Mouse (Mus musculus) kidney, postnatal 4 days (tissue): ENCODE results near the gene Ggnbp2.

Experiments used
- DNase-seq, 2 experiments: peaks; one replicate each; pipeline ENCODE4 v3.0.0; 2021; ENCODE audit warnings: mixed read lengths in 2 of 2

The Ggnbp2 gene

DNA sequence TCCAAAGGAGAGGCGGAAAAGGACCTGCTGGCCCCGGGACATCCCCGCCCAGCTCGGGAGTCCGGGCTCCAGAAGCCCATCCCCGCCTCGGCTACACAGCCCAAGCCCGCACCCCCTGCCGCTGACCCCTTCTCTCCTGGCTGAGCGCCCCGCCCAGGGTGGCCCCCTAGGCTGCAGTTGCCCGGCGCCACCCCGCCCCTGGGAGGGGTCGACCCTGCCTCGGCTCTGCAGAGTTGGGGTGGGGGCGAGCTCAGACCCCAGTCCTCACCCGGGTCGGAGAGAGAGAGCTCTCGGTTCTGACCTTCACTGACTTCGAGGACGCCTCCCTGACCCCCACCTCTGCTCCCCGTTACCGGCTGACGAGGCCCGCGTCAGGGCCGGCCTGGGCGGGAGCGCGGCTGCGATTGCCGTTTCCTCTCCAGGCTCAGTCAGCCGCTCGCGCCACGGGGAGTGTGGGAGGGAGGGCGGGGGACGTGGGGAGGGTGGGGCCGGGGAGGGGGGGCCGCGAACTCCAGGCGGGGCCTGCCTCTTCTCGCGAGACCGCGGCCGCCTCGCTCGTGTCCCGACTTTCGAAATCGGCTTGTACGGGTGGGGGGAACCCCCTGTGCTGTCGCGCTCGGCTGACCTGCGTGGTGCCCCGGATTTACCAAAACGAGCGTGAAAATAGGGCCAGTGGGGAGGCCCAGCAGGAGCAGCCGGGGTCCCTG is at the start of gene Ggnbp2:
Gene Ggnbp2 (minus strand): TSS at position 481 of the 707 bp plus-strand sequence.
- peak; percentile 93 to 96 for DNase-seq

DNA sequence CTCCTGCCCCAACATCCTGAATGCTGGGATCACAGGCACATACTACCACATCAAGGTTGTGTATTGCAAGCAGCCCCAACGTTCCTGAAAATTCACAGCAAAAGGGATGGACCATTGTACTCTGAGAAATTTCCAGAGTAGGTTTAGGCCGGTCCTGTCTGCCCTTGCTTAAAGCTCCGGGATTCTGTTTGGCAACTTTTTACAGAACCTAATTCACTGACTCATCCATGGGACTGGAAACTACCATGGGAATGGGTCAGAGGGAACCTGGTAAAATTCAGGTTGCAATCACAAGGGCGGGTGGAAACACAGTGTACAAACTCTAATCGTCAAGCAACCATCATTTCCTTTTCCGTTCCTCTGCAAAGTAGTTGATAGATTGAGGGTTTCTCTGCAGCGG is 49.3 kb upstream of the Ggnbp2 start:
- no peak for DNase-seq

DNA sequence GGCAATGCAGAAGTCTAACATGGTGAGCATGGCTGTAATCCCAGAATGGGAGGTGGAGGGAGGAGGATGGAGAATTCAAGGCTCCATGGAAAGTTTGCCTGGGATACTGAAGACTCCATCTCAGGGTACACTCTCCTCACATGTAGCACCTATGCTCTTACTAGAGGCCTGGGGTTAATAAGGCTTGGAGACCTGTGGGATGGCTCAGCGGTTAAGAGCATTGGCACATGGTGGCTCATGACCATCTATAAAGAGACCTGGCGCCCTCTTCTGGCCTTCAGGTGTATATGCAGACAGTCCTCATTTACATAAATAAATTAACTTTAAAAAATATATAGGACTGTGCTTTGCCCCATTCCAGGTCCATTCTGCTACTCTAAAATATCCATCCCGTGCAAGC is 48.7 kb upstream of the Ggnbp2 start:
- DNase-seq: peak; percentile 46 to 60

DNA sequence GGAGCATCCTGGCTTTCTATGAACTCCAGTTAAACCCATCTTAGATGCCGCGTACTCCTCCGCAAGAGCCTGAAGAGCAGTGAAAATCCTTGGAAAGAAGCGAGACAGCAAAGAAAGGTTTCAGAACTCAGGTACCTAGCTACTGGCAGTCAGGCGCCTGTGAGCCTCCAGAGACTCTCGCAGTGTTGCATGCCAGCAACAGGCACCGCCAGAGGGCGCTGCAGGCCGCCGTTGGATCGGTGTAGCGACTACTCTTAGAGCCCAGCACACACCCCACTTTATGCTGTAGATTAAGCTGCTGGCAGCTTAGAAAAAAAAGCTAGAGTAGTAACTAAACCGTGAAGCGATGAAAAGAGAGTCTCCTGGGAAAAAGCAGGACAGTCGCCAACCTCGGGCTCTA is 47.8 kb upstream of the Ggnbp2 start:
- DNase-seq: peak; percentile 95

DNA sequence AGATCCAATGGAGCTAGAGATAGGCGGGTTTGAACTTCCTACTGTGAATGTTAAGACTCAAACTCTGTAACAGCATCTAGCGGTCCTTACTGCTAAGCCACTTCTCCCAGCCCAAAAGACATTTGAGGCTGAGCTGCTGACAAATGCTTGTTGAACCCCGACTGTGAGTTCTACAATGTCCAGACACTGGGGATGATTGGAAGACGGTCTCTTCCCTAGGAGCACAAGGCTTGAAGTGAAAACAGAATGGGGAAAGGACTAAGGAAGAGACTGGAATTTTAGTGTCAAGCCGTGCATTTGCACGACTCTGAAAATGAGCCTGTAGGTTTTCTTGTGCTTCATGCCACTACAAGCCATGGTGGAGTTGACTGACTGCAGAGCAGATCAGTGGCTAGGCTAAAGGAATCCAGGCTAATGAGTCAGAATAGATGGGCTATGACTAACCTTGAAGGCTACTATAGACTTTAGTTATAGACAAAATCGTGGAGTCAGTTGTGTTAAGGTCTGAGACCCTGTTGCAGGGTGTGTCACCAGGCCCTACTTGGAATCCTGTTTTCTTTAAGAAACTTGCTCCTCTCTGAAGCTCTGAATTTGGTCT is 46.2 kb upstream of the Ggnbp2 start:
- DNase-seq: no peak

DNA sequence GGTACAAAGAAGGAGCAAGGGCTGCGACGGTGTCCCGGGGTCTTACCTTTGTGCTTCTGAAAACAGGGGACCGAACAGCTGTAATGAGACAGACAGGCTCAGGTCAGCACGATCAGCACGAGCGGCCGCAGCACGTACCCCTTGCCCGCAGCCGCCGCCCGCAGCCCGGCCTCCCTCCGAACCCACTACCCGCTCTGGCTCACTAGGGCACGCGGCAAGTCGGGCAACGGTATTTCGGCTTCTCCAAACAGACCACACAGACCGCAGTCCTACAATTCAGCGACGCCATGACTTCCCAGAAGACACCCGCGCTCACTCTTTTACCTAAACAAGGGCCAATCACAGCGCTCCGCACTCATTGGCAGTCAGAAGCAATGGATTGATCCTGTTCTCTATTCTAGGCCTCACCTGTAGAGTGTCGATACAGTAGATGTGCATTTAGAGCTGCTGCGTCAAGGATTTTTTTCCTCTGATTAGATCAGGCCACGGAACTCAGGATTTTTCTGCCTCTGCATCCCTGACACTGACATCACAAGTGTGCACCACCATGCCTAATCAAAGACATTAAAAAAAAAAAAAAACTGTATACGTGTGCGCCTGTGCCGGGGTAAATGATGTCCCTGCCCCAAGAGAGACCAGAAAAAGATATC is 45.6 kb upstream of the Ggnbp2 start, which contains the start of gene Znhit3:
Gene Znhit3 (minus strand): TSS at position 314 of the 650 bp plus-strand sequence.
- DNase-seq: peak; percentile 83 to 89

DNA sequence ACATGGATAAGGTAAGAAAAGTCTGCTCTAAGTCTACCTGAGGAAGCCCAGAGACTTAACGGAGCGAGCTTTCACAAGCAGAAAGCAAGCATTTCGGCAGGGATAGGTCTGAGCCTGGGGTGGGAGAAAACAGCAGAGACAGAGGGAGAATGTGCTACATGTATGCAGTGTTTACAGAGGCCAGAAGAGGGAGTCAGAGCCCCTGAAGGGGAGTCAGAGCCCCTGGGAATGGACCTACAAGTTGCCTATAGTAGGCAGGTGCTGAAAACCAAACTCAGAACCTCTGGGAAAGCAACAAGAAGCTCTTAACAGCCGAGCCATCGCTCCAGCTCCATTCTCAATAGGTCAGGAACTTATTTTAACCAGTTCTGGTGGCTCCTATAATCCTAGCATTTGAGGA is 44.1 kb upstream of the Ggnbp2 start:
- no peak for DNase-seq

DNA sequence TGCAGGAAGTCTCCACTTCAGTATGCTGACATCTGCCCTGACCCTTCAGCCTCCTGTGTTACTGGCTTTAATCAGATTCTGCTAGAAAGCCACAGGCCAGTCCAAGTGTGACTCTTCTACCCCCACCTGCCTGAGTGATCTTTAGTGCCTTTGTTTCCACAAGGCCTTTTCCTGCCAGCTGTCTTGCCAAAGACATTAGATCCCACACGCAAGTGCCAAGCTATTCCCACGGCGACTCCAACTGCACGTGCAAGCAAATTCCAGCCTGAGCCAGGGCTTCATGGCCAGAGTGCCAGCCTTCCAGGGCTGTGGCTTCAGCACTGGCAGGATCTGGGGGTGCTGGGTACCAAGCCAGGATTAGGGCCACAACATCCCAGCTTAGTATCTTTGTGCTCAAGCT is 39.8 kb upstream of the Ggnbp2 start:
- no peak for DNase-seq

DNA sequence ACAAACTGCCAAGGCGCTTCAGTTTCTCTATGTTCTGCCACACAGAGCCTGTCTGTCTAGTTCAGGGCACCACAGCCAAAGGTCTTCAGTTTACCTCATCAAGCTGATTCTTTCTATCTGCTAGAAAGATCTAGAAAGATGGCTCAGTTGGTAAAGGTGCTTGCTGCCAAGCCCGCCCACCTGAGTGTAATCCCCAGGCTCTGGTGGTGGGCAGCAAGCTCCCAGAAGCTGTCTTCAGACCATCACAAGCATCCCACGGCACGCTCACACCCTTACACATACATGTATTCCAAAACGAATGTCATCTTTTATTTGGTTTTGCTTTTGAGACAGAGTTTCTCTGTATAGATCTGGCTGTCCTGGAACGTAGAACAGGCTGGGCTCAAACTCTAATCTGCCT is 37.9 kb upstream of the Ggnbp2 start:
- DNase-seq: no peak

DNA sequence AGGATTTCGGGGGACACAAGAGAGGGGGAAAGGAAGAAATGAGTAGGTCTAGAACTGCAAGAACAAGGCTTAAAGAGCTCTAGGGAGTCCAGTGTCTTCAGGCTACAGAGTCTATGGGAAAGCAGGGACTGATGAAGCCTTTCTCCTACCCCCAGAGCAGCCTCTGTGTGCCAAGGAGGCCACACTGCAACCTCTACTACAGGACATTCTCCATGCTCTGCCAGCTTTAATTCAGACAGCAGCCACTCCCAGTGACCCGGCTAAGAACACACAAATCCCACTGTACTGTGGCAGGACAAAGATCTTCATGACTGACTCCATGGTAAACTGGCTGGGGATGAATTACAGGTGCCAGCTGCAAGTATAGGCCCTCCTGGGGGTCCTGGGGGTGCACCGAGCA is 36.5 kb upstream of the Ggnbp2 start:
- DNase-seq: no peak

DNA sequence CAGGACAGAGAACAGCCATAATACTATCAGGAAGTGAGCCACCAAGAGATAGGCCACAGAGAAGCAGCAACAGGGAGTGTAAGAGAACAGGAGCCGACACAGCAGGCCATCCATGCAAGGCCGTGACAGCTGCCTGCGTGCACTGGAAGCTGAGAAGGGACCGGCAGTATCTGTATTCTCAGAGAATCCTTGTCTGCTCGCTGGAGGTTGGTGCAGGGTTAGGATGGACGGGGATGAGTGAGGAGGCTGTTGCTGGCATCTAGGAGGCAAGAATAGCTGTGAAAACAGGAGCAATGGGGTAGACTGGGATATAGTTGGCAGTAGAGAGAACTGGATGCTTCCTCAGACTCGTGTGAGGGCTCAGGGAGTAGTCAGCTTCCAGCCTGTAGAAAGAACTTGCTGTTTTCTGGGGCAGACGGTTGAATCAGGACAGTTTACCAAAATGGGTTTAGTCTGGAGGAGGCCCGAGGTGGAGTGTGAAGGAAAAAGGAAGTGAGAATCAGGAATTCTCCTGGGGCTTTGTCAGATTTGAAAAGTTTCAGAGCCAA is 34.1 kb upstream of the Ggnbp2 start:
- no peak for DNase-seq

DNA sequence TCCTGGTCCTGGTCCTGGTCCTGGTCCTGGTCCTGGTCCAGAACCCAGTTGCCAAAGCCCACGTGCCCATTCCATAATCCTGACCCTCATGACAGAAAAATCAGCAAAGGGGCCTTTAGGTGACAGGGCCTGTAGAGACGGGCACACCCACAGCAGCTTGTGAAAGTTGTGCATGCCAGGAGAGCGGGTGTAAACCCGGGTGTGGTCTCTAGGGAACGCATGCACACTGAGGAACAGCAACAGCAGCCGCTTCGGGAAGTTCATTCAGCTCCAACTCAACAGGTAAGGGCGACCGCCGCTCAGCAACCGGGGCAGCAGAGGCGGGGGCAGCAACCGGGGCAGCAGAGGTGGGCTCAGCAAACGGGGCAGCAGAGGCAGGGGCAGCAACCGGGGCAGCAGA is 22.5 kb upstream of the Ggnbp2 start:
- no peak for DNase-seq

DNA sequence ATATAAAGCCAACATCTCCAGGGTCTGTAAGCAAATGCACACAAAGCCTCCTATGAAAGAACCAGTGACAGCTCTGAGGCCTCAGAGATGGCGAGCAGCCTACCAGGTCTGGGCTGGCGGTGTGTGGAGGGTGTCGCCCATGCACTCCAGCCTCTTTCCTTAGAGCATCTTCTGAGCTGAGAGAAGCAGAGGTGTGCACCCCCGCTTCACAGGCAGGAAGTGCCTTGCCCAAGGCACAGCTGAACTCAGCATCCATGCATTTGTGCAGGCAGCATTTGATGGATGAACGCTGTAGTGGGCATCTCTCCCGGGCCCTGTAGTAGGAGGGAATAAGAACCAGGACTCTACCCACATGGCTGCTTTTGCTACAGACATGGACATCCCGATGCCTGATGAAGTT is 21.1 kb upstream of the Ggnbp2 start:
- DNase-seq: no peak

DNA sequence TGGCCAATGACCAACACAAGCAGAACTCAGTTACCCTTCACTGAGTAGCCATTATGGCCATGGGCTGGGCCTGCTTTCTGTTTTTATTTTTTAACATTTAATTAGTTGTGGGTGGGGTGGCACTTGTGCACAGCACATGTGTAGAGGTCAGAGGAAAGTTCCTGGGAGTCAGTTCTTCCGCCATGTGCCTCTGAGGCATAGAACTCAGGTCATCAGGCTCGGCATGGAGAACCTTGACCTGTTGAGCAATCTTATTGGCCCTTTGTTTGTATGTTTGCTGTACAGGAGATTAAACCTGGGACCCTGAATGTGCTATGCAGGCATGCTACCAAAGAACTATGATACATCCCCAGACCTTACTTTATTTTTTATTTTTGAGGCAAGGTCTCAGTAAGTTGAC is 18.9 kb upstream of the Ggnbp2 start:
- DNase-seq: no peak

DNA sequence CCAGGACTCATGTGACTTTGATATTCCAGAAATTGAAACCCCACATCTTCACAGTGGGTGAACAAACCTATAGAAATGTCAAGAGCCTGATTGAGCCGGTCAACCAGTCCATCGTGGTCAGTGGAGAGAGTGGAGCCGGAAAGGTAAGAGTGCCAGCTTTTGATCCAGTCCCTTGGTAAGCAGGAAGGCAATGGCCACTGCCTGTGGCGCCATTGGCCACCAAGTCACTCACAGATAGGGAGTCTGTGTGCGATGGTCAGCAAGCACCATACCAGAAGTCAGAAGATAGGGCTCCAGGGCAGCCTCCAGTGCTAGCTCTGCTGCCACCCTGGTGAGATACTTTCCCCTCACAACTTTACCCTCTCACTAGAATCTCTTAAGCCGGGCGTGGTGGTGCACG is 17.4 kb upstream of the Ggnbp2 start:
- no peak for DNase-seq

DNA sequence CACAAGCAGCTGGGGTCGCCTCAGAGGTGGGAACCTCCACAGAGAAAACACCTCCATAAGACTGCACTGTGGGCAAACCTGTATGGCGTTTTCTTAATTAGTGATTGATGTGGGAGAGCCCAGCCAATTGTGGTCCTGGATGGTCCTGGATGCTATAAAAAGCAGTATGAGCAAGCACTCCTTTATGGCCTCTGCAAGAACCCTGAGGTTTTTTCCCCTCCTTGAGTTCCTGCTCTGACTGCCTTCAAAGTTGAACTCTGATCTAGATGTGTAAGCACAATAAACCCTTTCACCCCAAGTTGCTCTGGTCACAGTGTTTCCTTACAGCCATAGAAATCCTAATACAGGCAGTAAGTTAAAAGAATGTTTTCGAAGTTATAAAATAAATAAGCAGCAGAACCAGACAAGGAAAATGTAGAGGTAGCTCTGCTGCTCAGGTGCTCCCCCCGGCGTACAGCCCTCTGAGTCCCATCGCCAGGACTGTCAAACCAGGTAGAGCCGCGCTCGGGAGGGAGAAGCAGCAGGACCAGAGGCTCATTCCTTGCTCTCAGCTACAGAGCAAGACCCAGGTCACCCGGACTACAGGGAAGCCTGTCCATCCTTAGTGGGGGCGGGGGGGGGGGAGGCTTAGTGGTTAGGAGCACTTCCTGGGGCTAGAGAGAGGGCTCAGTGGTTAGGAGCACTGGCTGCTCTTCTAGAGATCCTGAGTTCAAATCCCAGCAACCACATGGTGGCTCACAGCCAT is 16.3 kb upstream of the Ggnbp2 start:
- no peak for DNase-seq

DNA sequence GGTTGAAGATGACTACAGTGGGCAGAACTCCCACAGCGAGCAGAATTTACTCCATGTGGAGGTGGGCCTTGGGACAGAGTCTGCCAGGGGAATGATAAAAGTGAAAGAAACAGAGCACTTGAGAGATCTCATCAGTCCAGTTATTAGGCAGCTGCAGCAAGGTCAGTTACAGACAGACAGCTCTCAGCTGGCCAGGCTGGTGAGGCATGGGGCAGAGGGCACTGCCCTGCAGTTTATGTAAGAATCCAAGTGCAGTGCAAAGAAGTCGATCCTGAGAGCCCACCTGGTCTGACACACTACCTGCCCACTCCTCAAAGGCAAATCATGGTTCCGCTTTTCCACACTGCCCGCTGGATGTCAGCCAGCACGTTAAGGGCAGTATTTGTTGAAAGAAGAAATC is 15.6 kb upstream of the Ggnbp2 start:
- peak in 1 of 2 experiments; percentile 15 for DNase-seq

DNA sequence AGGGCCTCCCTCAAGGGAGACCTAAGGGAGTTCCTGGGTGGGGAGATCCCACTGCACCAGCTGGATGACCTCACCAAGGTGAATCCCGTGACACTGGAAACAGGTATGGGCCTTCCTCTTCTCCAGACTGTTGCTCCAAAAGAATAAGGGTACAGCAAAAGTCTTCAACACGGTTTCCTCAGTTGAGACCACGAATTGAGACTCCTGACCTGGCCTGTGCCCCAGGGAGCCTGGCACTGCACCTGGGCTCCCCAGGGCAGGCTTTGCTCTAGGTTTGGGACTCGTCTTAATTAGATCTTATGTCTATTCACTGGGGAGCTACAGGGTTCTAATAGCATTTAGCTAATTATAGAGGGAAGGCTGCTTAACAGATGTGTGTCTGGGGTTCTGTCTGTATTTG is 14.6 kb upstream of the Ggnbp2 start:
- DNase-seq: no peak

DNA sequence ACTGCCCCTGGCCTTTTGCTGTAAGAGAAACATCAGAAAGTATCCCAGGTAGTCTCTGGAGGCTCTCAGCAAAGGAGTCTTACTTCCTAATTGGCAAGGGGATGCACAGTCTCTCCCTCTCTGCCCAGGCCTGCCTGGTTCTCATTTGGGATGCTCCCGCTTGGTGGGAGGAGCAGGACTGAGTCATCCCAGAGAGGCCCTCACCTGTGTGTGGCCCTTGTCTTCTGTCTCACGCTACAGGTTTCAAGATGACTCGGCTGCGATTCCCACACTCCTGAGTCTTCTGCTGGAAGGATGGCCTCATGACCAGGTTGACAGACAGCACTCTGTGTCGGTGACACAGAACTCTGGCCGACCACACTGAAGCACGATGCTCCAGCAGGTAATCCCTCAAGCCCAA is 11.7 kb upstream of the Ggnbp2 start:
- DNase-seq: no peak

DNA sequence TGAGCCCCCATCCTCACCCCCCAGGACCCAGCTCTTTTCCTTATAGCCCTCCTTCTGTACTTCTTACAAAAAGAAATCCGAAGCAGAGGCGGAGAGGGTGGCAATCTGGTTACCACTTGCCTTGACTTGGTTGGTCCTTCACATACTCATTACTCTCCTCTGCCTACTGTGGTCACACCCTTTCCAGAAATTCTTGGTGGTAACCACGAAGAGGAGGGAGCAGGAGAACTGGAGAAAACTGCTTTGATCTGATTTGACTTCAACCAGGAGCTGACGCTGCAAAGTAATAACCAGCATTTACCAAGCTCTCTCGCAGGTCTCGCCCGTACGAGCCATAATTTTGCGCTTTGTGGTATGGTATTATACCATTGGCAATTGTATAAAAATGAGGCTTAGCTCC is 10.4 kb upstream of the Ggnbp2 start:
- DNase-seq: no peak

DNA sequence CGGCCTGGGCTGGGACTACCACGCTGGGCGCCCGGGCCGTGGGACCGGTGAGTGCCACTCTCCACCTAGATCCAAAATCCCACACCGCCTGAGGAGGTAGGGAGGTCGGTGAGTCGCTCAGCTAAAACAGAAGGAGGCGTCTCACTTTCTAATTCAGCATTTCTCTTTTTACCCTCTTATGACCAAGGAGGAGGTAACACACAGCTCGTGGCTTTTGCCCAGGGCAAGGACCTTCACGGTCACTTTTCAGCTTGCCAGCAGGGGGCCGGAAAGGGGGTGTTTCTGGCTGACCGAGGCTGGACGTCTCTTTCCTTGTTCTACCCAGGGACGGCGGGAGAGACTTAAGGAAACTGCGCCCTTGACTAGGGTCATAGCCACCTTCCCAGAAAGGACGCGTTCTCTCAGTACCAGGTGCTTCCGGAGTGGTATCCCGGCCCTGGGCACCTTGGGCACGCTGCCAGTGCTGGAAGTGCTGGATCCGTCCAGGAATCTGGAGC is 9.9 kb upstream of the Ggnbp2 start:
- DNase-seq: peak; percentile 78 to 85

DNA sequence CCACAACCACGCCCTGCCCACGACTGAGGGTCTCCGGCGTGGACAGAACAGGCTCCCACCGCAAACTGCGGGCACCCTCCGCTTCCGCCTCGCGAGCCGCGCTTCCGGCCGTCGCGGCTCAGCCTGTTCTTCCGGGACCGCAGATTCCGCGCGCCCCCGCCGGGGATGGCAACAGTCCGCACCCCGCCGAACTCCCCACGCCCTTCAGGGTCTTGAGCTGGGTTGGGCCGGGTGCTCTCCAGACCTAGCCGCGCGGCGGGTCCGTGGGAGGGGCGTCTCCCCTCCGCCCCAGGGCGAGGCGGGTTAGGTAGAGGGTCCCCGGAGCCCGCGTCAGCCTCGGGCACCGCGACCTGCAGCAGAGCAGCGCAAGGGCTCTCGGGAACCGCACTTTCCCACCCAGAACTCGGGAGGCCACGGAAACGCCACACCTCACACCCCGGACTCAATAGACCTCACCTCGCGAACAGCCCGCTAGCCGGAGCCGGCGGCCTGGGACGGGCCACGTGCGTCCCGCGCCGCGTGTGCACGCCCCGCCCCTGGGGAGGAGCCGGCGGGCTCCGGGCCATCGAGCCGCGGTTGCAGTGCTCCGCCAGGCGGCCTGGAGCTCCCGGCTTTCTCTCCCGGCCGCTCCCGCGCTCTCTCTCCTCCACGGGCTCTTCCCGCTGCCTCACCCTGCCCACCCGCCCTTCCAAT is 9.3 kb upstream of the Ggnbp2 start, which contains the start of the genes Myo19 and Pigw:
Gene Myo19 (plus strand): TSS at position 377 of the 693 bp plus-strand sequence.
Gene Pigw (minus strand): TSS at position 514 of the 693 bp plus-strand sequence.
- DNase-seq: peak; percentile 86 to 92
